Mouse (Mus musculus) small intestine, adult 2 months (tissue): ENCODE measurements around the gene Adgre4.

ENCODE experiments used
- CTCF ChIP-seq: fragments of 200-500 bp; IDR thresholded peaks from 2 replicates; pipeline ENCODE4 v1.5.1; 2012; ENCODE audit warnings: low read depth, mild to moderate bottlenecking, control low read depth, inconsistent platforms, low read length, moderate library complexity, mixed read lengths; ENCODE audit not compliant: insufficient replicate concordance, insufficient read length; ENCODE audit errors: extremely low read depth
- POLR2A ChIP-seq: fragments of 200-500 bp; IDR thresholded peaks from 2 replicates; pipeline ENCODE4 v1.6.1; 2012; ENCODE audit warnings: low read depth, mild to moderate bottlenecking, control low read depth, inconsistent platforms, low read length, moderate library complexity

- TF ChIP-seq POLR2A (no peak), CTCF (no peak)
Observed at GRCm38 (mm10) chr17:55883631-55884030, 133.8 kb downstream of the Adgre4 start.
